Mouse (Mus musculus): ENCODE data around the gene Gnb4. TPM values are rescaled to one million over a fixed set of nuclear protein-coding genes. Genes with fewer than 3 reads are reported as not detected.

Gene Gnb4
- total RNA-seq, 2 experiments from 2014 or later: 44.5 to 47.1 TPM

DNA sequence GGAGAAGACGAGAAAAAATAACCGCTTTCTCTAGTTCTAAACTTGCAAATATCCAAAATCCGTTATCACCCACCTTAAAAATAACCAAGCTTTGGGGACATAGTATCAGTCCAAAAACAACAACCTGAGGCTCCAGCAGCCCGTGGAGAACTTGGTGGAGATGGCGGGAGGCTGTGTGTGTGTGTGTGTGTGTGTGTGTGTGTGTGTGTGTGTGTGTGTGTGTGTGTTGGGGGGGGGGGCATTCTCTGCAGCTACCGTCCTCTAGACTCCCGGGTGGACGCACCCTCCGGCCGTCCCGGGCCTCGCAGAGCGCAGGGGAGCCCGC is 417 bp downstream of the Gnb4 start:
- no peak for DNase-seq (ENCODE audit: low spot score in 2 of 2)
- intact Hi-C loops (cut with DNase I): no loop called here

GRCm38 (mm10) chr3:32615376-32615775 is 1.0 kb downstream of the Gnb4 start:
- DNase-seq (ENCODE audit: low spot score in 2 of 2): no peak
- intact Hi-C loops (cut with DNase I): no loop called here

- no peak for DNase-seq (ENCODE audit: low spot score in 2 of 2)
- intact Hi-C loops (cut with DNase I): no loop called here
Measured at GRCm38 (mm10) chr3:32614786-32615185, 1.6 kb downstream of the Gnb4 start.

DNA sequence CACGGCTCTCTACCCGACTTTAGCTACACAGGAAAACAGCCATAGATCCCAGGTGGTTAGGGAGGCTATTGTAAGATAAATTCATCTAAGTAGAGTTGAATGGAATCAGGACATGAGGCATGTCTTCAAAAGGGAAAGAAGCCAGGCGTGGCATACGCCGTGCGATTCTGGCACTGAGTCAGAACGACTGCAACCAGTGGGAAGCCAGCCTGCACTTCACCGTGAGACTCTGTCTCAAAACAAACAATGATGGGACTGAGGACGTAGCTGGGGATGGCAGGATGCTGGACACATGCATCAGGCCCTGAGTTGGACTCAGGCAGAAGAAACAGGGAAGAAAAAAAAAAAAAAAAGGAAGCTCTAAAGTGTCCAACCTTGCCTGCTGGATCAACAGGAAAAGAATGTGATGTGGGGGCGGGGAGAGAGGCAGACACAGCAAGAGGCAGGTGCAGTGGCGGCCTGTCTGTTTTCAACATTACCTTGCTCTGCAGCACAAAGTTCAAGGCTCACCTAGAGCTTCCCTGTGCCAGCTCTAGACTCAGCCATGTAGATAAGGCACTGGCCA is 4.7 kb downstream of the Gnb4 start:
- DNase-seq (ENCODE audit: low spot score in 2 of 2): peak in 1 of 2 experiments; percentile 15
- intact Hi-C loops (cut with DNase I): no loop called here

DNA sequence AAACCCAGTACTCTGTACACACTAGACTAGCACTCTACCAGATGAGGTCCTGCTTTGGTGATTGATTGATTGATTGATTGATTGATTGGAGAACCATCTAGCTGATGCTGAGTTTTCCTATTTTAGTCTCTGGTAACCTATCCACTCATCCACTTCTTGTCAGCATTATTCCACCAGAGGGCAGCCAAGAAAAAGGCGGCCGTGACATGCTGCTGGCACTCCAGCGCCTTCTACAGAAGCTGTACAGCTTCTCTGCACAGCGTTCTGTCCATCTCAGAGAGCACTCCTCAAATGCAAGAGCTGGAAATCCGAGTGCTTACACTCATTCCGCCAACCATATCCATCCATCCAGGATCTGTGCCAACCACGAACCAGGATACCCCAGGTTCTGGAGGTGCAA is 5.8 kb downstream of the Gnb4 start:
- intact Hi-C loops (cut with DNase I): loop anchor here (1.0 kb wide), 1 partner anchor 88 kb away; no protein-coding TSS in a partner anchor
- DNase-seq (ENCODE audit: low spot score in 2 of 2): peak; percentile 55 to 77

- no peak for DNase-seq (ENCODE audit: low spot score in 2 of 2)
- intact Hi-C loops (cut with DNase I): no loop called here
Measured at GRCm38 (mm10) chr3:32609233-32609632, 7.2 kb downstream of the Gnb4 start.

DNA sequence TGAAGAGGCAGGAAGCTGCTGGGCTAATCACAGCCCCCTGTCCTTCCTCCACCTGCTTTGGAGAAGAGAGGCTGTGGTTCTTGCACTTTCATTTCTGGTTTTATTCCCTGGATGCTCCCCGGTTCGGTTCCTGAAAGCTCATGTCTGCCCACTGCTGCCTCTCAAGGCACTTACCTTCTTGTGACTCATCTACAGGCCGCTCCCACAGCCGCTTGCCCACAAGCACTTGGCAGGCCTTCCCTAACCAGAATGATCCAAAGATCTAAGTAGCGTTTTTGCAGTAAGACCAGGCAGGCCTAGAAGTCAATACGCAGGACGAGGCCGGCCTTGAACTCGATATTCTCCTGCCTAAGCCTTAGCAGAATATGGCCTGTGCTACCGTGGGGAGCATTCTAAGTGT is 15.3 kb downstream of the Gnb4 start:
- DNase-seq (ENCODE audit: low spot score in 2 of 2): peak in 1 of 2 experiments; percentile 44
- intact Hi-C loops (cut with DNase I): no loop called here

DNA sequence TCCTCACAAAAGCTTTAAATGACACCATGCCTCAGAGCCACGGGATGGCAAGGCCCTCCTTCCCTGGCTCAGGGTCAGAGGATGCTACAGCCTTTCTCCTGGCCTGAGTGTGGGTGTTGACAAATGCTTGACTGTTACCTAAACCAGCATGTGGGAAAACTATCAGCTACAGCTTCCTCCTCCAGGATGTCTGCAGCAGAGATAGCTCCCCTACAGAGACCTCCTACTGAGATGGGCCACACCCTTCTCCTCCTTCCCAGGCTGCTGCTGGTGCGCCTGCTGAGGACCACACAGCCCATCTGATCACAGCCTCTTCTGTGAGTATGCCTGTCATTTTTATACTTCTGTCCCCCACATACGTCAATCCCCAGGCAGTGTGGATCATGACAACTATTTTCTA is 17.1 kb downstream of the Gnb4 start:
- DNase-seq (ENCODE audit: low spot score in 2 of 2): no peak
- intact Hi-C loops (cut with DNase I): no loop called here

DNA sequence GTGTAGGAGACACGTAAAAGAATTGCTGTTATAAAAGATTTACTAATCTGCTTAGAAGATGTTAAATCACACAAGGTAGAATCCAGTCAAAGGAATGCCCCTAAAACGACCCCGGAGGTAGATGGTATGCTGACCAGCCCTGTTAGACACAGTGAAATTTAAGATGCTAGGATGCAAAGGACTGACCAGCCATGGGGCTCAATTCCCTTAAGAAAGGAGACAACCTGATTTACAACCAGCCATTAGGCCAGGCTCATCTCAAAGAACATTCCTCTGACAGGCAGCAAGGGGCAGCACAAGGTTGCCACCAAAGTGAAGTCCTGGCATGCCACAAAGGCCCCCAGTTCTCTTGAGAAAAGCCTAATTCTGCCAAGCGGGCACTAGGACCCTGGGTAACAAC is 21.3 kb downstream of the Gnb4 start:
- intact Hi-C loops (cut with DNase I): no loop called here
- no peak for DNase-seq (ENCODE audit: low spot score in 2 of 2)

- DNase-seq (ENCODE audit: low spot score in 2 of 2): no peak
- intact Hi-C loops (cut with DNase I): no loop called here
Measured at GRCm38 (mm10) chr3:32586274-32586673, 30.1 kb downstream of the Gnb4 start.

DNA sequence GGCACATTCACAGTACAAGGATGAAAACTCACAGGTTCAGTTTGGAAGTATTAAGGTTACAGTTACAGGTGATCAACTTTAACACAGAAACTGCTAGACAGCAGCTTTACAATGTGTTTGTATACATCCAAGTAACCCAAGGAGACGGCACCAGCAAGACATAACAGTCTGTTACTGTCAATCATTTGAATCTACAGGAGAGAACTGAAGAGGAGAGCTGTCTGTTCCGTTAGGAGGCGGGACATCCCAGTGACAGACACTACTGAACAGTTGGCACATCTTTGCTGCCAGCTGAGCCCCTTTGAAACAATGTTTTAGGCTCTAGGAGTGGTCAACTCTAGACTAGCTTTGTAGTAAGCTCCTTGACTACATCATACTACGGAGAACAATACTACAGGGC is 32.9 kb downstream of the Gnb4 start:
- no peak for DNase-seq (ENCODE audit: low spot score in 2 of 2)
- intact Hi-C loops (cut with DNase I): no loop called here

DNA sequence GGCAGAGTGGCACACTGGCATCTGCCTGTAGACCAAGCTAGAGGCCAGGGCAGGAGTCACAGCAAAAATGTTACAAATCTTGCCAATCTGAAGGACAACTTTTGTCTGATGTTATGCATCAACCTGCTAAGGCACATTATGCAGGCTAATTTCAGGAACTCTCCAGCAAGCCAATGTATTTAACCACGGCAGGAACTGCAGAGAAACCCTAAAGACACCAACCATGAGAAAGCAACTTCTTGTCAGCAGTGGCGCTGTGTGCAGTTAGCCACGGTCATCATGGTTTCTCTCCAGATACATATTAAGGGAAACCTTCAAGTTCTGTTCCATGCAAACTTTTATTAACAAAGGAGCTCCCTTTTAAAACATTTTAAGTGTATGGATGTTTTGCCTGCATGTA is 34.5 kb downstream of the Gnb4 start:
- intact Hi-C loops (cut with DNase I): no loop called here
- DNase-seq (ENCODE audit: low spot score in 2 of 2): no peak

DNA sequence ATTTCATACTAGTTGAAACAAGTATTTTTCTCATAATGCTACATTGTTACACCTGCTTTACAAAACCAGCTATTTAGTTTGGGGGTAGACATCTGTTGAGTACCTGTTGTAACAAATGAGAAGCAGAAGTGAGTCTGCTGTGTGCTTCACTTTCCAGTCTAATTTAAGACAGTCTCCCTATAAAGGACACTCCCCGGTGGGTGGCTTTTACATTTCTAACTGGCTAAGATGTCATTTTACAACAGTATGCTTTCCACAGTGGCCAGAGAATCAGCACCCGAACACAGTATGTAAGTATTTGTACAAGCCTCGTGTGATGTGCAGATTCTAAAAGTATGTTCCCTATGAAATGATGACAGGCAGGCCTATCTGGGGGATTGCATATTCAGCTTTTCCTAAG is 35.6 kb downstream of the Gnb4 start:
- peak in 1 of 2 experiments; percentile 10 for DNase-seq (ENCODE audit: low spot score in 2 of 2)
- intact Hi-C loops (cut with DNase I): no loop called here

DNA sequence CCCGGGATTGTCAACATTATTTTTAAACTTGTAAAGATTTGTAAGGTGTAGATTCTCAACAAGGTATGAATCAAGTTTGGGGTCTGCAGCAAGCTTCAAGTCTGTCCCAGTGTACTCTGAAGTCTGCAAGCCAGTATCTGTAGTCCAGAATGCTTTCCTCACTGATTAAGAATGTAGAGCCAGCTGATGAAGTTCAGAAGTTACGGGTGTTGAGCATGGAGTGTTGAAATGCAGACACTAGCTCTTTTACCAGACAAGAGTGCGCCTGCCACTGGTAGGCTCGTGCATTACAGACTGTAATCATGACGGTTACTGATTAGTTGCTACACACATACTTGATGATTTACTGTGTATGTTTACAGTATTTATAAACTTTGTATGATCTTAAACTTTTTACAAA is 37.6 kb downstream of the Gnb4 start:
- no peak for DNase-seq (ENCODE audit: low spot score in 2 of 2)
- intact Hi-C loops (cut with DNase I): no loop called here

DNA sequence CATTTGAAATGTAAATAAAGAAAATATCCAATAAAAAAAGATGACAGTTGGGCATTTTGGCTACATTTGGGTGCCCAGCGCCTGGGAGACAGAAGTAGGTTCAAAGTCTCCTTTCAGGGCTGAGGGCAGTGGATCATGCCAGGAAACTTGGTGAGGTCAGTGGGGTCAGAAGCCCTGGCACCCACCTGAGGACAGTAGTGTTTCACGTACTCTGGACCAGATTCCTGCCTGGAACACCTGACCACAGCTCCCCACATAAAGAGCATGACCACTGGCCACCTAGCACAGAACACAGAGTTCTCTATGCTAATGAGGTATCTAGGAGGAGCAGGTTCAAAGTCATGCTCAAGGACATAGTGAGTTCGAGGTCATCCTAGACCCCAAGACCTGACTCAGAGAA is 41.2 kb downstream of the Gnb4 start:
- DNase-seq (ENCODE audit: low spot score in 2 of 2): no peak
- intact Hi-C loops (cut with DNase I): no loop called here

- DNase-seq (ENCODE audit: low spot score in 2 of 2): no peak
- intact Hi-C loops (cut with DNase I): no loop called here
Measured at GRCm38 (mm10) chr3:32573881-32574280, 42.5 kb downstream of the Gnb4 start.

- DNase-seq (ENCODE audit: low spot score in 2 of 2): no peak
- intact Hi-C loops (cut with DNase I): no loop called here
Measured at GRCm38 (mm10) chr3:32573086-32573485, 43.3 kb downstream of the Gnb4 start.

- intact Hi-C loops (cut with DNase I): no loop called here
- no peak for DNase-seq (ENCODE audit: low spot score in 2 of 2)
Measured at GRCm38 (mm10) chr3:32563401-32563800, 53.0 kb downstream of the Gnb4 start.

DNA sequence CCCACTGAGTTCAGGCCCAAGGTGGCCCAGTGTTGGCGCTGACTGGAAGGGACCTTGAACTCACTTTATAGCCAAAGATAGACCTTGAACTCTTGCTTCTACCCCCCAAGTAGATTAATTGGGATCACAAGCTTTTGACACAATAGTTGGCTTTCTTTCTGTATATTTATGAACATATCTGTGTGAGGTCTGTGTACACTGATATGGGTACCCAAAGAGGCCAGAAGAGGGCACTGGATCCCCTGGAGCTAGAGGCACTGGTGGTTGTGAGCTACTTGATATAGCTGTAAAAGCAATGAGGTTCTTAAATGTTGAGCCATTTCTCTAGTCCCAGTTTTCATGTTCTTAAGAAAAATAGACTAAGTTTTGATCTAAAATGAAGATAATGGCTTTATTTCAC is 63.3 kb downstream of the Gnb4 start:
- intact Hi-C loops (cut with DNase I): no loop called here
- DNase-seq (ENCODE audit: low spot score in 2 of 2): no peak

- no peak for DNase-seq (ENCODE audit: low spot score in 2 of 2)
- intact Hi-C loops (cut with DNase I): no loop called here
Measured at GRCm38 (mm10) chr3:32538091-32538490, 78.3 kb downstream of the Gnb4 start.

DNA sequence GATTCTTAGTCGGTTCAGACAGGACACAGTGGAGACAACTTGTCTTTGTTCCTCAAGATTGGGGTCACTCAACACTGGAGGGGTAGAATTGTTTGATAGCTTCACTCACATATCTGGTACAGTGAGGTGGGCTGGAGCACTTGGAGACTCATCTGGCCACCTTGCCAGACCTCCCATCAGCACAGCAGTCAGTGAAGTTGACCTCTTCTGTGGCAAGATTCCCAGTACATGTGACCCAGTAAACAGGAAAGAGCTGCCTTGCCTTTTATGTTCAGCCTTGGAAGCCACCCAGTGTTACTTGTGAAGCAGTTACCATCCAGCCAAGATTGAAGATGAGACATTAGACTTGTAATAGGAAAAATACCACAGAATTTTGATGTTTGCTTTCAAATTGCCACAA is 78.8 kb downstream of the Gnb4 start:
- intact Hi-C loops (cut with DNase I): no loop called here
- peak; percentile 28 to 67 for DNase-seq (ENCODE audit: low spot score in 2 of 2)

DNA sequence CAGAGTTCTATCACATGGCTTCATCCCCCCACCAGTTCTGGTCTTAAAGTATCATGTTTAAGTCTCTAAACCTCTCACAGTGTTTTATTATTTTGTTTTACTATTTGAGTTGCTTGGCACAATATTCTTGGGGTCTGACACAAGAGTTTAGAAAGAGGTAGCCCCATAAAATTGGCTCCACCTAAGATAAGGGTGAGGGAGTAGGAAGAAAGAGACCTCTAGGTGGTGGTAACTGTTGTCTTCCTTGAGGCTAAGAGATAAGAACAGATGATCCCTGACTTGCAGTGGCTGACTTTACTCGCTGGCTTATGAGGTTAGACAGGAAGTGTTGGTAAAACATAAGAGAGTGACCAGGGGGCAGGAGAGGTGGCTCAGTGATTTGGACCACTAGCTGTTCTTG is 80.7 kb downstream of the Gnb4 start:
- intact Hi-C loops (cut with DNase I): no loop called here
- no peak for DNase-seq (ENCODE audit: low spot score in 2 of 2)
